Mouse (Mus musculus) midbrain, embryonic 12.5 days (tissue): ENCODE measurements at regions not wholly inside any gene's neighbourhood (a gene's known extent, or its start where the extent isn't known, plus 50 kb on each side); places are given as distances from the start of the nearest gene placed in this dataset.

ENCODE experiments used
- ATAC-seq: fragments of 200-750 bp; cut with Nextera tagmentation; 2 replicates; pipeline ENCODE4 v1.8.0; 2017; ENCODE audit warnings: low read depth, moderate TSS enrichment, moderate library complexity; ENCODE audit not compliant: low FRiP score
- H3K27ac ChIP-seq: fragments of 300-500 bp; sonication (generic); replicated peaks from 2 replicates; pipeline ENCODE4 v1.5.1; 2016; ENCODE audit warnings: mild to moderate bottlenecking
- H3K27me3 ChIP-seq: fragments of 300-500 bp; sonication (generic); 2 replicates; pipeline ENCODE4 v1.6.1; 2016; ENCODE audit warnings: mild to moderate bottlenecking
- H3K36me3 ChIP-seq: fragments of 300-500 bp; sonication (generic); 2 replicates; pipeline ENCODE4 v1.6.1; 2016
- H3K4me1 ChIP-seq: fragments of 300-500 bp; sonication (generic); 2 replicates; pipeline ENCODE4 v1.6.1; 2016
- H3K4me2 ChIP-seq: fragments of 300-500 bp; sonication (generic); replicated peaks from 2 replicates; pipeline ENCODE4 v1.6.1; 2016; ENCODE audit warnings: mild to moderate bottlenecking, moderate library complexity
- H3K4me3 ChIP-seq: fragments of 300-500 bp; sonication (generic); 2 replicates; pipeline ENCODE4 v1.5.1; 2016; ENCODE audit warnings: mild to moderate bottlenecking
- H3K9ac ChIP-seq: fragments of 300-500 bp; sonication (generic); replicated peaks from 2 replicates; pipeline ENCODE4 v1.6.1; 2016; ENCODE audit warnings: mild to moderate bottlenecking, moderate library complexity
- H3K9me3 ChIP-seq: fragments of 300-500 bp; sonication (generic); 2 replicates; pipeline ENCODE4 v1.6.1; 2016; ENCODE audit warnings: mild to moderate bottlenecking
- WGBS: fragments of 180-500 bp; shearing (Covaris S2); methylation state at CpG from one replicate; pipeline ENCODE4 v1.1.7; 2016; 5-methylcytosine and 5-hydroxymethylcytosine counted together

- Histone ChIP-seq H3K4me3 (no peak overlapping the region), H3K9me3 (no peaks in the 10 kb centered on the region), H3K27ac (no peak overlapping the region), H3K4me2 (peak overlapping the region; percentile 13; the same call in 1 of the 2 replicates), H3K27me3 (no peaks in the 10 kb centered on the region), H3K4me1 (peaks cover 8% of the 10 kb centered on the region; the same call in 1 of the 2 replicates), H3K9ac (no peak overlapping the region), H3K36me3 (no peaks in the 10 kb centered on the region)
- peak; percentile 66 for ATAC-seq
- 27% methylated on average over 14 of the region's 14 CpGs for WGBS
Observed at GRCm38 (mm10) chr14:87865216-87866202, 449.1 kb downstream of the Tdrd3 start.

- Histone ChIP-seq H3K4me1 (no peaks in the 10 kb centered on the region), H3K27ac (no peak overlapping the region), H3K9me3 (no peaks in the 10 kb centered on the region), H3K36me3 (no peaks in the 10 kb centered on the region), H3K4me2 (no peak overlapping the region), H3K27me3 (no peaks in the 10 kb centered on the region), H3K4me3 (no peak overlapping the region), H3K9ac (no peak overlapping the region)
- WGBS = 88% methylated on average over 3 of the region's 3 CpGs
- no peak for ATAC-seq
Observed at GRCm38 (mm10) chr14:87901784-87902183, 485.3 kb downstream of the Tdrd3 start.

GRCm38 (mm10) chr14:87902416-87902815 lies 486.0 kb downstream of the Tdrd3 start:
- no peak overlapping the region for H3K4me3 ChIP-seq
- no peaks in the 10 kb centered on the region for H3K9me3 ChIP-seq
- 88% methylated on average over 7 of the region's 7 CpGs for WGBS
- no peak overlapping the region for H3K9ac ChIP-seq
- no peak overlapping the region for H3K27ac ChIP-seq
- no peaks in the 10 kb centered on the region for H3K27me3 ChIP-seq
- H3K4me2 ChIP-seq = no peak overlapping the region
- no peaks in the 10 kb centered on the region for H3K36me3 ChIP-seq
- no peaks in the 10 kb centered on the region for H3K4me1 ChIP-seq
- no peak for ATAC-seq
